Mouse (Mus musculus) hindbrain, embryonic 14.5 days (tissue): ENCODE results near the gene Gm20835. TPM values are rescaled to one million over a fixed set of nuclear protein-coding genes. Genes with fewer than 3 reads are reported as not detected.
"Not testable (repeated sequence)": the region's sequence is repeated elsewhere in the genome, so short reads cannot be mapped to it uniquely, and the experiment has no call there.

ENCODE experiments used
- ATAC-seq: fragments of 200-750 bp; cut with Nextera tagmentation; 2 replicates; pipeline ENCODE4 v1.8.0; 2017; ENCODE audit warnings: moderate number of reproducible peaks, mild to moderate bottlenecking, moderate TSS enrichment, moderate library complexity; ENCODE audit not compliant: low FRiP score
- DNase-seq: peaks from one replicate; pipeline ENCODE4 v3.0.0-alpha.2; 2015; ENCODE audit warnings: low spot score
- H3K27ac ChIP-seq: fragments of 300-500 bp; sonication (generic); 2 replicates; pipeline ENCODE4 v1.5.1; 2014; ENCODE audit warnings: mild to moderate bottlenecking, moderate library complexity
- H3K27me3 ChIP-seq: fragments of 300-500 bp; sonication (generic); 2 replicates; pipeline ENCODE4 v1.6.1; 2014; ENCODE audit warnings: mild to moderate bottlenecking, low read length, mixed read lengths; ENCODE audit not compliant: control insufficient read depth, insufficient read depth
- H3K36me3 ChIP-seq: fragments of 300-500 bp; sonication (generic); replicated peaks from 2 replicates; pipeline ENCODE4 v1.6.1; 2014; ENCODE audit not compliant: control insufficient read depth, insufficient read depth
- H3K4me1 ChIP-seq: fragments of 300-500 bp; sonication (generic); replicated peaks from 2 replicates; pipeline ENCODE4 v1.6.1; 2014; ENCODE audit warnings: antibody characterized with exemption, low read length, mixed read lengths; ENCODE audit not compliant: control insufficient read depth, insufficient read depth
- H3K4me2 ChIP-seq: fragments of 300-500 bp; sonication (generic); replicated peaks from 2 replicates; pipeline ENCODE4 v1.6.1; 2014; ENCODE audit warnings: mild to moderate bottlenecking, moderate library complexity
- H3K4me3 ChIP-seq: fragments of 300-500 bp; sonication (generic); replicated peaks from 2 replicates; pipeline ENCODE4 v1.5.1; 2014; ENCODE audit warnings: mild to moderate bottlenecking, low read length
- H3K9ac ChIP-seq: fragments of 300-500 bp; sonication (generic); 2 replicates; pipeline ENCODE4 v1.6.1; 2014
- H3K9me3 ChIP-seq: fragments of 300-500 bp; sonication (generic); 2 replicates; pipeline ENCODE4 v1.6.1; 2016; ENCODE audit warnings: low read length; ENCODE audit not compliant: control insufficient read depth
- WGBS: fragments of 180-500 bp; shearing (Covaris S2); extraction: QIAGEN DNeasy Blood & Tissue Kit; methylation state at CpG from one replicate; pipeline ENCODE4 v1.1.7; 2014; 5-methylcytosine and 5-hydroxymethylcytosine counted together
- polyA plus RNA-seq: library from polyadenylated mRNA; unstranded; fragments of >200 nt; fragmentation: Nextera tagmentation; extraction: Ambion mirVana; gene quantifications from 2 replicates; pipeline ENCODE4 v1.2.1, GENCODE M21; 2014

Gene Gm20835
- polyA plus RNA-seq = not detected in 2 replicates

DNA sequence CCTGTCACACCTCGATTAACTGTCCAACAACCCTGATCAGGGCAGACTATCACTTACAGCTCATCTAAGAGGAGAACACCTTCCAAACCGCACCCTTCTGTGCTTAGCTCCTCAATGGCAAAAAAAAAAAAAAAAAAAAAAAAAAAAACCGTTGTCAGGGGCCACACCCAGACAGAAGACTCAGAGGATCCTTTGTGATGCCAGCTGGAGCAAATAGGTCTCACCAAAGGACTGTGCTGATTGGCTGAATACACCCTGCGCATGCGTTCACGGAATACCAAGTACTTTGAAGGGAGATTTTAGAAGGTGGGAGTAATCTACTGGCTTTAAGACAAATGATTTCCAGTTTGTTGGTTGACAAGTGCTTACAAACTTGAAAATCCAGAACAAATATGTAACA lies at the start of gene Gm20835:
Gm20835 (minus strand) TSS at position 101 of the 400 bp plus-strand sequence.
- not testable (repeated sequence) for ATAC-seq

More for the DNA sequence above, at the start of gene Gm20835:
- H3K27me3 ChIP-seq, H3K36me3 ChIP-seq, H3K4me2 ChIP-seq, DNase-seq, H3K27ac ChIP-seq, H3K9ac ChIP-seq, H3K4me3 ChIP-seq, H3K9me3 ChIP-seq, H3K4me1 ChIP-seq: not testable (repeated sequence)
- WGBS = no CpG with 5 or more reads among the region's 6 CpGs
